Mouse (Mus musculus) stomach, embryonic 14.5 days (tissue): ENCODE results near the gene Fndc3a. TPM values are rescaled to one million over a fixed set of nuclear protein-coding genes. Genes with fewer than 3 reads are reported as not detected.
A peak's percentile ranks its signal among the peaks of the same experiment; 100 is the strongest.

Source experiments
- ATAC-seq: fragments of 200-750 bp; cut with Nextera tagmentation; 2 replicates; pipeline ENCODE4 v1.8.0; 2017; ENCODE audit warnings: low read depth, moderate TSS enrichment; ENCODE audit not compliant: insufficient number of reproducible peaks, insufficient read depth, low FRiP score
- H3K27ac ChIP-seq: fragments of 300-500 bp; sonication (generic); 2 replicates; pipeline ENCODE4 v1.5.1; 2014; ENCODE audit warnings: mild to moderate bottlenecking, low read length, moderate library complexity, mixed read lengths
- H3K27me3 ChIP-seq: fragments of 300-500 bp; sonication (generic); 2 replicates; pipeline ENCODE4 v1.6.1; 2014; ENCODE audit warnings: low read length, control low read depth, mixed read lengths; ENCODE audit not compliant: control insufficient read depth, insufficient read depth
- H3K36me3 ChIP-seq: fragments of 300-500 bp; sonication (generic); 2 replicates; pipeline ENCODE4 v1.6.1; 2014; ENCODE audit warnings: mild to moderate bottlenecking, control low read depth, low read length, moderate library complexity, mixed read lengths; ENCODE audit not compliant: control insufficient read depth, insufficient read depth
- H3K4me1 ChIP-seq: fragments of 300-500 bp; sonication (generic); 2 replicates; pipeline ENCODE4 v1.6.1; 2014; ENCODE audit warnings: low read length, control low read depth, mixed read lengths; ENCODE audit not compliant: control insufficient read depth, insufficient read depth
- H3K4me2 ChIP-seq: fragments of 300-500 bp; sonication (generic); replicated peaks from 2 replicates; pipeline ENCODE4 v1.6.1; 2014; ENCODE audit warnings: low read depth, low read length, control low read depth
- H3K4me3 ChIP-seq: fragments of 300-500 bp; sonication (generic); 2 replicates; pipeline ENCODE4 v1.5.1; 2014; ENCODE audit warnings: low read depth, low read length, control low read depth
- H3K9ac ChIP-seq: fragments of 300-500 bp; sonication (generic); replicated peaks from 2 replicates; pipeline ENCODE4 v1.6.1; 2014; ENCODE audit warnings: low read depth, mild to moderate bottlenecking, control low read depth, low read length, moderate library complexity, mixed read lengths
- H3K9me3 ChIP-seq: fragments of 300-500 bp; sonication (generic); 2 replicates; pipeline ENCODE4 v1.6.1; 2016; ENCODE audit warnings: low read depth, low read length, control low read depth; ENCODE audit not compliant: control insufficient read depth
- WGBS: fragments of 180-500 bp; shearing (Covaris S2); extraction: QIAGEN DNeasy Blood & Tissue Kit; methylation state at CpG from one replicate; pipeline ENCODE4 v1.1.7; 2014; 5-methylcytosine and 5-hydroxymethylcytosine counted together
- polyA plus RNA-seq: library from polyadenylated mRNA; unstranded; fragments of >200 nt; fragmentation: Nextera tagmentation; extraction: Ambion mirVana; gene quantifications from 2 replicates; pipeline ENCODE4 v1.2.1, GENCODE M21; 2014

Gene Fndc3a
- polyA plus RNA-seq, 1 experiment from 2014 or later = 43.8 TPM

DNA sequence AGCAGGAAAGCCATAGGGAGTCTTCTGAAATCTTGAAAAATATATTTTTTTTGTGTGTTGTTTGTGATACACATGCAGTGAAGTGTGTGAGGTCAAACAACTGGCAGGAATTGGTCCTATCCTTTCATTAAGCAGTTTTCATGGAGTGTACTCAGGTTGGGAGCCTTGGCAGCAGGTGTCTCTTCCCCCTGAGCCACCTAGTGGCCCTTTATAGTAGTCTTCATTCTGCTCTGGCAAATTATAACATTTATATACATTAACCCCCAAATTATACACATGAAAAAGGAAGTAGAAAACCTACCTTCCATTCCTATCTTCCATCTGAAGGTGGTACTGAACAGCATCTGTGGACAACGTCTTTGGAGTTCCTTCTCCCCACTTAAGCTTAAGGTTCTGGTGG, 154.0 kb downstream of the Fndc3a start:
- Histone ChIP-seq H3K9me3 (no peaks in the 10 kb centered on the region), H3K4me2 (no peak overlapping the region), H3K27ac (no peak overlapping the region), H3K27me3 (no peaks in the 10 kb centered on the region), H3K4me3 (no peak overlapping the region), H3K36me3 (peaks cover 43% of the 10 kb centered on the region), H3K4me1 (no peaks in the 10 kb centered on the region), H3K9ac (no peak overlapping the region)
- 88% methylated on average over 1 of the region's 1 CpGs for WGBS
- ATAC-seq = no peak

DNA sequence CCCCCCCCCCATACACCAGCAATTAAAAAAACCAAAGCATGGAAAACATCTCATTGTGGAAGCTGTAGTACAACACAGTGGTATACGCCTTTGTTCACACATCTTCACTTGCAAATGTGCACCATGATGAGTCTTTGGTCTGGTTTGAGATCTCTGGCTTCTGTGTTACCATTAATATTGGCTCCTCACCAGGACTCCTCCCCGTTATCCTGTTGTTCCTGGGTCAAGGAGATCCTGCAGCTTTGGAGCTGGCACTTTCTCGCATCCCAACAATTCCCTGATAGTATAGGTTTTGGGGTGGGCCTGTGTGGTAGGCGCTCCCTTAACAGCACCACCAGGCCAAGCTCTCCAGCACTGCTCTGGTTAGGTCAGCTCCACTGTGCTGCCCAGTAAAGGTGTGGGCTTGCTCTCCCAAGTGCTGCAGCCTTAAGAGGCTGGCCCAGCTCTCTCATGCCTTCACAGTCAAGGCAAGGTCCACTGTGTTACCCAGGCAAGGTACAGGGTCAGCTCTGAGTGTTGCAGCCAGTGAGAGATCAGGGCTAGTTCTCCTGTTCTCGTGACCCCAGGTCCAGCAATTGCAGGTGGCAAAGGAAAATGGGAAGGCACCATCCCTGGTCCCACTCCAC, 173.3 kb downstream of the Fndc3a start:
- 89% methylated on average over 5 of the region's 5 CpGs for WGBS
- H3K9me3 ChIP-seq = no peaks in the 10 kb centered on the region
- peaks cover 6% of the 10 kb centered on the region; the same call in 1 of the 2 replicates for H3K27me3 ChIP-seq
- peaks cover 3% of the 10 kb centered on the region; the same call in 1 of the 2 replicates for H3K4me1 ChIP-seq
- H3K27ac ChIP-seq = no peak overlapping the region
- no peak for ATAC-seq
- H3K36me3 ChIP-seq = peaks cover 13% of the 10 kb centered on the region; the same call in 1 of the 2 replicates
- H3K4me3 ChIP-seq = no peak overlapping the region
- no peak overlapping the region for H3K9ac ChIP-seq
- no peak overlapping the region for H3K4me2 ChIP-seq

DNA sequence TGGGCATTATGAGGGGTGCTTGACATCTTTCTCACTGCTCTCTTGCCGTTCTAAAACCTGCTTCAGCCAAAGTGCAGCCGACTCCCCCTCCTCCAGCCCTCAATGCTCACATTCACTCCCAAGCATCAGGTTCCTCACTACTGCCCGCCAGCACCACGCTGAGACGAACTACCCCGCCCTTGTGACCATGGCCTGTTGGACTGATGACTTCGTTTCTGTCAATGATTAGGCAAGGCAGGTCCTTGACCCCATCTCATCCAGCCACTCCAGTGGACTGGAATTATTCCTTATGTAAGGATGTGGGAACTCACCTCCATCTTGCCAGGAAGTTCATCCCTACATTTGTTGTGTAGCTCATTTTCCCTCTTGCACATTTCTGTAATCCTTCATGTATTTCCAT, 175.9 kb downstream of the Fndc3a start:
- no peak overlapping the region for H3K27ac ChIP-seq
- H3K9me3 ChIP-seq = no peaks in the 10 kb centered on the region
- peaks cover 3% of the 10 kb centered on the region; the same call in 1 of the 2 replicates for H3K4me1 ChIP-seq
- H3K4me3 ChIP-seq = no peak overlapping the region
- ATAC-seq = no peak
- H3K27me3 ChIP-seq = peaks cover 6% of the 10 kb centered on the region; the same call in 1 of the 2 replicates
- no peak overlapping the region for H3K4me2 ChIP-seq
- H3K36me3 ChIP-seq = no peaks in the 10 kb centered on the region
- H3K9ac ChIP-seq = no peak overlapping the region
- 77% methylated on average over 7 of the region's 7 CpGs for WGBS

DNA sequence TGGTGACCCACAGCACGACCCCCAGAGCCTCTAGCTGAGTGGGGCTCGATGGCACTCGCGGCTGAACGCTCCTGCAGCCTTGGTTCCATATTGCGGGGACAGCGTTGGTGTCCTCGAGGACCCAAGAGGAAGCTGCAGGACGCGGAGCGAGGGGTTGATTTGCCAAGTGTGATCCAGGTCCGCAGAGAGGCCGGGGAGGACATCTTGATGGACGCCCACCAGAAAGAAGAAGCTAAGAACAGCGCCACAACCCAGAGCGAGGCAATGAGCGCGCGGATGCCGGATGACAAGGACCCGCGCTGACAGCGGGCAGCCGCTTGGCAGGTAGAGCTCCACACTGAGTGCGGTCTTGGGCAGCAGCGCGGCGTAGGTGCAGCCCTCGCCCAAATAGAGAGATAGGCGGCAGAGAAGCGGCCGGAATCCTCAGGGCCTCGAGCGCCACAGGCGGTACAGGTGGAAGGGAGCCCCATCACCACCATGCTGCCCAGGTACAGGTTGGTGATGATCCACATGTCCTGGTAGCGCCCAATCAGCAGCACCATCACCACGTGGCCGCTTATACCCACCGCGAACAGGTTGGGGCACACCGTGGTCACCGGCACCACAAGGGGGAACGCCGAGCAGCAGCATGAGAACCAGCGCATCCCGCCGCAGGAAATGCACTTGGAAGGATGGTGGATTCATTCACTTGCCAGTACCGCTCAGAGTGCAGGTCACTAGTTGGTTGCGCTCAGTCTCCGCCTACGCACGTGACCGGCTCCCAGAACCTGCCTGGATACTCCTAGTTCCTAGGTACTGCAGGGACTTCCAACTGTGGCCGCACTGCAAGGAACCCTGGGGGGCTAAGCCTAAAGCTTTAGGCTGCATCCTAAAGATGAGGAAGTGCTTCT, 177.5 kb downstream of the Fndc3a start:
- Histone ChIP-seq H3K27me3 (peaks cover 6% of the 10 kb centered on the region; the same call in 1 of the 2 replicates), H3K9ac (no peak overlapping the region; the same call in 1 of the 2 replicates), H3K27ac (no peak overlapping the region), H3K4me2 (peak overlapping the region; percentile 79), H3K4me1 (peaks cover 3% of the 10 kb centered on the region; the same call in 1 of the 2 replicates), H3K9me3 (no peaks in the 10 kb centered on the region), H3K36me3 (no peaks in the 10 kb centered on the region), H3K4me3 (peak overlapping the region; percentile 27)
- peak; percentile 64 for ATAC-seq
- 2% methylated on average over 54 of the region's 54 CpGs for WGBS

DNA sequence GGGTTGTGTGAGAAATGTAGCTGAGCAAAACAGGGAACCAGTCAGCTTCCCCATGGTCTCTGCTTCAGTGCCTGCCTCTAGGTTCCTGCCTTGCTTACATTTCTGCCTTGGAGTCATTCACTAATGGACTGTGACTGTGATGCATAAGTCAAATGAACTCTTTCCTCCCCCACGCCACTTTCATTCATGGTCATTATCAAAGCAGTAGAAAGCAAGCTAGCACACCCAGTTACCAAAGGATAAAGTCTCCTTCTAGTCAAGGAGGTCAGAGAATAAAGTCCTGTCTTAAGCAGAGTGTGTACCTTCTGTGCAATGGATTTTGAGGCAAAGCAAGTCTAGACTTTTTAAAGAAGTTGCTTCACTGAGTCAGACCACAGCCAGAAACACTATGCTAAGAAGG, 182.7 kb downstream of the Fndc3a start:
- H3K4me3 ChIP-seq = no peak overlapping the region

DNA sequence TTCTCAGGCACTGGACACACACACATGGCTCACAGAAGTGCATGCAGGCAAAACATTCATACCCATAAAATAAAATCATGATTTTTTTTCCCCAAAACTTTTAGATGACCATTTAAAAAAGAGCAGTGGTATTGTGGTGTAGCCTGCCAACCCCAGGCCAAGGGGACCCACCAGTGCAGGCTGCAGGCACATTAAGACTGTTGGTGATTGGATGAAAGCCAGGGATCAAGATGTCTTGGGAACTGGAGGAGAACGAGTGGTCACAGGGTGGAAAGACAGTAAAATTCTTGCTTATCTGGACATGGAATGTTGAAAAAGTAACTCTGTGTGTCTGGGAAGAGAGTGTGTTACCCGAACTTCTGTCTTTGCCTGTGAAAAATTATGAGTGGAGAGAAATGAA, 190.2 kb downstream of the Fndc3a start:
- no peak for ATAC-seq
- no peaks in the 10 kb centered on the region for H3K36me3 ChIP-seq
- 43% methylated on average over 2 of the region's 2 CpGs for WGBS
- H3K27me3 ChIP-seq = no peaks in the 10 kb centered on the region
- no peak overlapping the region for H3K4me2 ChIP-seq
- H3K4me3 ChIP-seq = no peak overlapping the region
- no peak overlapping the region for H3K27ac ChIP-seq
- H3K4me1 ChIP-seq = no peaks in the 10 kb centered on the region
- no peak overlapping the region for H3K9ac ChIP-seq
- H3K9me3 ChIP-seq = no peaks in the 10 kb centered on the region

More for the DNA sequence above, 182.7 kb downstream of the Fndc3a start:
- peaks cover 1% of the 10 kb centered on the region; the same call in 1 of the 2 replicates for H3K4me1 ChIP-seq
- H3K9me3 ChIP-seq = no peaks in the 10 kb centered on the region; the same call in 1 of the 2 replicates
- H3K27ac ChIP-seq = no peak overlapping the region
- no peak overlapping the region for H3K4me2 ChIP-seq
- H3K36me3 ChIP-seq = no peaks in the 10 kb centered on the region
- no peak for ATAC-seq
- 0 out of 2 replicates have a peak, but pooled peaks cover under 1% of the 10 kb centered on the region for H3K27me3 ChIP-seq
- no peak overlapping the region for H3K9ac ChIP-seq
- 72% methylated on average over 1 of the region's 1 CpGs for WGBS

DNA sequence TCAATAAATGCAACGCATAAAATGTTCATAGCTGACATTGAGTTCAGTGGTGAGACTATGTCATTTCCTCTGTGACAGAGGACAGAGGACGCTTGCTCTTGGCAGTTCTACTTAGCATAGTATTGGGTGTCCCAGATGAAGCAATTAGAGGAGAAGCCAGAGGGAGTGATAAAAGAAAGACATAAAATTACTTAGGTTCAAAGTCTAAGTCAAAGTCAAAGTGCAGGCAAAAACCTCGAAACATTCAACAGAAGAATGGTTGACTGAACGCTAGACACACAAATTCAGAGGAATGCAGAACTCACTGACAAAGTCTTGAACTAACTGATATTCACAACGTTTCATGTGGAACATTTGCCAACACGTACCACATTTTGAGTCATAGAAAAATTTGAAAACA, 191.0 kb downstream of the Fndc3a start:
- H3K36me3 ChIP-seq = no peaks in the 10 kb centered on the region
- no peak overlapping the region for H3K4me2 ChIP-seq
- H3K9ac ChIP-seq = no peak overlapping the region
- WGBS = 81% methylated on average over 6 of the region's 6 CpGs
- no peak overlapping the region for H3K4me3 ChIP-seq
- H3K4me1 ChIP-seq = no peaks in the 10 kb centered on the region
- no peak overlapping the region for H3K27ac ChIP-seq
- H3K27me3 ChIP-seq = no peaks in the 10 kb centered on the region
- no peaks in the 10 kb centered on the region for H3K9me3 ChIP-seq
- no peak for ATAC-seq

DNA sequence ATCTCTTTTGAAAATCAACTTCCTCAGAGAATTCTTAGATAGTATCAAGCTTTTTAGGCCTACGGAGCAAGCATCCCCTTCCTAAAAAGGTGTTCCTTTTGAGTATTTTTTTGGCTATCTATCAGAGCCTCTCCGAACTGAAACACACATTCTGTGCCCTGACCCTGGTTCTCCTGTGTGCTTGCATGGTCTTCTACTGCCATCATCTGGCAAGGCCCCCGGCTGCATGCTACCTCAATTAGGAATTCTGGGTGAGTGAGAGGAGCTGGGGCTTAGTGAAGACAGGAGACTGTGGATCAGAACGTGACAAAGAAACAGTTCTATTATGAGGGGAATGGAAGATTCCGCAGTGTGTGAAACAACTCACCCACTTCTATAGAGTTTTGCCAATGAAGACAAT, 193.4 kb downstream of the Fndc3a start:
- H3K4me2 ChIP-seq = no peak overlapping the region
- no peaks in the 10 kb centered on the region for H3K27me3 ChIP-seq
- H3K36me3 ChIP-seq = no peaks in the 10 kb centered on the region
- WGBS = 23% methylated on average over 5 of the region's 5 CpGs
- H3K4me1 ChIP-seq = no peaks in the 10 kb centered on the region
- no peak for ATAC-seq
- H3K27ac ChIP-seq = no peak overlapping the region
- no peak overlapping the region for H3K4me3 ChIP-seq
- no peaks in the 10 kb centered on the region for H3K9me3 ChIP-seq
- H3K9ac ChIP-seq = no peak overlapping the region
